Mouse (Mus musculus) spleen, adult 2 months (tissue): ENCODE measurements at regions not wholly inside any gene's neighbourhood (a gene's known extent, or its start where the extent isn't known, plus 50 kb on each side); places are given as distances from the start of the nearest gene placed in this dataset.

Experiments used
- DNase-seq, 2 experiments: peaks; one replicate each; pipeline versions ENCODE4 v3.0.0 to v3.0.0-alpha.2; 2012 to 2021; ENCODE audit warnings: low spot score in 2 of 2, low read depth in 1 of 2
- H3K27ac ChIP-seq: fragments of 200-500 bp; 2 replicates; pipeline ENCODE4 v1.5.1; 2012; ENCODE audit warnings: low read length, inconsistent platforms; ENCODE audit not compliant: insufficient read depth
- H3K27me3 ChIP-seq: fragments of 200-500 bp; 2 replicates; pipeline ENCODE4 v1.6.1; 2012; ENCODE audit warnings: mild to moderate bottlenecking, moderate library complexity, low read length, inconsistent platforms; ENCODE audit not compliant: control insufficient read depth, insufficient read depth
- H3K36me3 ChIP-seq: fragments of 200-500 bp; 2 replicates; pipeline ENCODE4 v1.6.1; 2012; ENCODE audit warnings: mild to moderate bottlenecking, low read length, inconsistent platforms; ENCODE audit not compliant: control insufficient read depth, insufficient read depth
- H3K4me1 ChIP-seq: fragments of 200-500 bp; 2 replicates; pipeline ENCODE4 v1.6.1; 2011; ENCODE audit warnings: inconsistent platforms; ENCODE audit not compliant: control insufficient read depth, insufficient read depth, insufficient read length
- H3K4me3 ChIP-seq: fragments of 200-500 bp; 2 replicates; pipeline ENCODE4 v1.5.1; 2011; ENCODE audit warnings: mild to moderate bottlenecking, inconsistent platforms; ENCODE audit not compliant: insufficient read depth, insufficient read length; ENCODE audit errors: extremely low read depth
- CTCF ChIP-seq: fragments of 200-500 bp; IDR thresholded peaks from 2 replicates; pipeline ENCODE4 v1.5.1; 2011; ENCODE audit warnings: mild to moderate bottlenecking, inconsistent platforms; ENCODE audit not compliant: insufficient read depth, insufficient read length, insufficient replicate concordance; ENCODE audit errors: extremely low read depth
- POLR2A ChIP-seq: fragments of 200-500 bp; IDR thresholded peaks from 2 replicates; pipeline ENCODE4 v1.6.1; 2011; ENCODE audit warnings: low read depth, low read length, inconsistent platforms
- WGBS: fragments of 180-500 bp; shearing (Covaris S2); methylation state at CpG from one replicate; pipeline ENCODE4 v1.1.7; 2018; 5-methylcytosine and 5-hydroxymethylcytosine counted together

GRCm38 (mm10) chr3:82271965-82272364 lies 85.9 kb upstream of the Map9 start:
- TF ChIP-seq CTCF (no peak), POLR2A (no peak)
- H3K4me1 ChIP-seq: no peaks in the 10 kb centered on the region
- no peaks in the 10 kb centered on the region for H3K27me3 ChIP-seq
- 80% methylated on average over 1 of the region's 1 CpGs for WGBS
- no peak overlapping the region for H3K27ac ChIP-seq
- H3K36me3 ChIP-seq: no peaks in the 10 kb centered on the region
- no peak for DNase-seq
- H3K4me3 ChIP-seq: no peak overlapping the region

- TF ChIP-seq POLR2A (no peak), CTCF (no peak)
- no peak overlapping the region for H3K4me3 ChIP-seq
- no peaks in the 10 kb centered on the region for H3K4me1 ChIP-seq
- H3K36me3 ChIP-seq: no peaks in the 10 kb centered on the region
- DNase-seq: no peak
- no peaks in the 10 kb centered on the region for H3K27me3 ChIP-seq
- no peak overlapping the region for H3K27ac ChIP-seq
- 82% methylated on average over 1 of the region's 1 CpGs for WGBS
Measured at GRCm38 (mm10) chr3:82265941-82266340, 91.9 kb upstream of the Map9 start.

GRCm38 (mm10) chr3:82261976-82262375 lies 95.9 kb upstream of the Map9 start:
- Histone ChIP-seq H3K36me3 (no peaks in the 10 kb centered on the region), H3K27me3 (no peaks in the 10 kb centered on the region), H3K4me3 (no peak overlapping the region), H3K4me1 (no peaks in the 10 kb centered on the region), H3K27ac (no peak overlapping the region)
- 80% methylated on average over 3 of the region's 3 CpGs for whole genome bisulfite sequencing
- TF ChIP-seq POLR2A: no peak
- TF ChIP-seq CTCF: no peak
- DNase-seq: no peak

- WGBS: 85% methylated on average over 4 of the region's 4 CpGs
- no peaks in the 10 kb centered on the region for H3K36me3 ChIP-seq
- no peak overlapping the region for H3K27ac ChIP-seq
- TF ChIP-seq POLR2A (no peak), CTCF (no peak)
- H3K27me3 ChIP-seq: no peaks in the 10 kb centered on the region
- H3K4me1 ChIP-seq: no peaks in the 10 kb centered on the region
- no peak for DNase-seq
- no peak overlapping the region for H3K4me3 ChIP-seq
Measured at GRCm38 (mm10) chr3:82259986-82260652, 97.7 kb upstream of the Map9 start.

- DNase-seq: no peak
- H3K4me3 ChIP-seq: no peak overlapping the region
- TF ChIP-seq POLR2A: no peak
- TF ChIP-seq CTCF: no peak
- 78% methylated on average over 3 of the region's 3 CpGs for WGBS
- H3K27me3 ChIP-seq: no peaks in the 10 kb centered on the region
- no peaks in the 10 kb centered on the region for H3K4me1 ChIP-seq
- no peaks in the 10 kb centered on the region for H3K36me3 ChIP-seq
- H3K27ac ChIP-seq: no peak overlapping the region
Measured at GRCm38 (mm10) chr3:82250796-82251261, 105.2 kb upstream of the Gucy1a1 start.

- DNase-seq: no peak
- TF ChIP-seq POLR2A: no peak
- TF ChIP-seq CTCF: no peak
- Histone ChIP-seq H3K4me3 (no peak overlapping the region), H3K4me1 (no peaks in the 10 kb centered on the region), H3K27ac (no peak overlapping the region), H3K36me3 (no peaks in the 10 kb centered on the region), H3K27me3 (no peaks in the 10 kb centered on the region)
- 69% methylated on average over 6 of the region's 6 CpGs for WGBS
Measured at GRCm38 (mm10) chr3:82249968-82250795, 104.6 kb upstream of the Gucy1a1 start.
